Mouse (Mus musculus) cortical plate, adult 2 months (tissue): ENCODE data around the gene Nfkb1.

Experiments
- CTCF ChIP-seq: fragments of 200-500 bp; IDR thresholded peaks from 2 replicates; pipeline ENCODE4 v1.5.1; 2011; ENCODE audit warnings: mild to moderate bottlenecking, control low read depth, low read length; ENCODE audit not compliant: insufficient read depth; ENCODE audit errors: extremely low read depth
- POLR2A ChIP-seq: fragments of 200-500 bp; IDR thresholded peaks from 2 replicates; pipeline ENCODE4 v1.6.1; 2011; ENCODE audit warnings: mild to moderate bottlenecking, low read length, control low read depth; ENCODE audit not compliant: insufficient read depth; ENCODE audit errors: extremely low read depth

DNA sequence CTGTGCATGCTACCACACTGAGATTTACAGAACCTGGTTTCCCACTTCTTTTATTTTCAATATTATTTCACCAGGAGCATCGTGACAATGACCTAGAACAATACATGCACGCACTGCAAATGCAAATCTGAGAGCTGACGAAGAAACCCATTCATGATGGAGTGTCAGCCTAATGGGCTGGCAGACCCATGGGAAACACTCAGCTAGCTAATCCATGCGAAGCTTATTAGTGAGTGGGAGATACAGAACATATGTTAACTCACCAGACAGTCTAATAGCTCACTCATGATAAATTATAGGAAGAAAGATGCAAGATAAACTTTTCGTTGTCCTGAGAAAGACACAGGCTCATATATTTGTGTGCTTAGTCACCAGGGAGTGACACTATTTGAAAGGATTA is 19.2 kb downstream of the Nfkb1 start:
- TF ChIP-seq POLR2A (no peak), CTCF (no peak)
